Mouse (Mus musculus) ES-E14 (cell line): ENCODE measurements around the gene Ccdc191. TPM values are rescaled to one million over a fixed set of nuclear protein-coding genes. Genes with fewer than 3 reads are reported as not detected.

Source experiments
- DNase-seq: peaks from one replicate; pipeline ENCODE4 v3.0.0-alpha.2; 2013; ENCODE audit warnings: low read depth, low spot score
- H3K27ac ChIP-seq: 2 replicates; pipeline ENCODE4 v1.5.1; 2012; ENCODE audit warnings: low read depth, mild to moderate bottlenecking, low read length, moderate library complexity, mixed read lengths; ENCODE audit not compliant: poor library complexity, insufficient read depth, severe bottlenecking
- H3K36me3 ChIP-seq: 2 replicates; pipeline ENCODE4 v1.6.1; 2012; ENCODE audit warnings: mild to moderate bottlenecking, low read length, moderate library complexity, mixed read lengths; ENCODE audit not compliant: control insufficient read depth, poor library complexity, insufficient read depth, severe bottlenecking
- H3K4me1 ChIP-seq, 2 experiments: fragments of 150-350 bp in 1 of 2; sonication (generic) in 1 of 2; 2 replicates each; pipeline ENCODE4 v1.6.1; 2012; ENCODE audit warnings: low read length in 2 of 2, mild to moderate bottlenecking in 1 of 2, mixed read lengths in 1 of 2; ENCODE audit not compliant: control insufficient read depth in 2 of 2, insufficient read depth in 2 of 2, poor library complexity in 1 of 2
- H3K4me3 ChIP-seq, 2 experiments: fragments of 150-350 bp in 1 of 2; sonication (generic) in 1 of 2; 2 replicates each; pipeline ENCODE4 v1.5.1; 2012; ENCODE audit warnings: low read length in 2 of 2, low read depth in 1 of 2, mild to moderate bottlenecking in 1 of 2, mixed read lengths in 1 of 2; ENCODE audit not compliant: insufficient read depth in 1 of 2, poor library complexity in 1 of 2, severe bottlenecking in 1 of 2
- H3K9ac ChIP-seq: 2 replicates; pipeline ENCODE4 v1.6.1; 2012; ENCODE audit warnings: low read depth, mild to moderate bottlenecking, low read length, mixed read lengths; ENCODE audit not compliant: poor library complexity, insufficient read depth, severe bottlenecking
- H3K9me3 ChIP-seq: fragments of 150-350 bp; sonication (generic); 2 replicates; pipeline ENCODE4 v1.6.1; 2012; ENCODE audit warnings: low read depth, mild to moderate bottlenecking, low read length; ENCODE audit not compliant: control insufficient read depth, insufficient read depth
- CHD2 ChIP-seq: IDR thresholded peaks from 2 replicates; pipeline ENCODE4 v1.6.1; 2014; ENCODE audit warnings: mild to moderate bottlenecking, low read depth, low read length, inconsistent platforms
- HCFC1 ChIP-seq: IDR thresholded peaks from 2 replicates; pipeline ENCODE4 v1.6.1; 2012; ENCODE audit warnings: low read length, inconsistent platforms, borderline replicate concordance; ENCODE audit not compliant: insufficient read depth
- MAFK ChIP-seq: IDR thresholded peaks from 2 replicates; pipeline ENCODE4 v1.6.1; 2014; ENCODE audit warnings: mild to moderate bottlenecking, low read depth, low read length, inconsistent platforms; ENCODE audit not compliant: insufficient read depth
- ZC3H11A ChIP-seq: IDR thresholded peaks from 2 replicates; pipeline ENCODE4 v1.6.1; 2012; ENCODE audit warnings: low read depth, mild to moderate bottlenecking, inconsistent platforms, low read length, borderline replicate concordance
- ZNF384 ChIP-seq: IDR thresholded peaks from 2 replicates; pipeline ENCODE4 v1.6.1; 2012; ENCODE audit warnings: low read depth, low read length, inconsistent platforms
- in situ Hi-C, 2 experiments: fragments of 600-800 bp; cut with MboI; formaldehyde crosslinking; loops; one replicate each; pipeline ENCODE4 v1.15.1; 2025; ENCODE audit warnings: low sequenced_read_pairs in 2 of 2, inconsistent platforms in 1 of 2; ENCODE audit not compliant: unreplicated experiment in 2 of 2
- total RNA-seq: library from RNA; depleted of rRNA; stranded (reverse); fragments of 300-350 nt; gene quantifications from 2 replicates; pipeline ENCODE4 v1.2.3, GENCODE M21; 2012; rRNA removed

Ccdc191 gene
- total RNA-seq, 1 experiment, result 13.8 TPM

DNA sequence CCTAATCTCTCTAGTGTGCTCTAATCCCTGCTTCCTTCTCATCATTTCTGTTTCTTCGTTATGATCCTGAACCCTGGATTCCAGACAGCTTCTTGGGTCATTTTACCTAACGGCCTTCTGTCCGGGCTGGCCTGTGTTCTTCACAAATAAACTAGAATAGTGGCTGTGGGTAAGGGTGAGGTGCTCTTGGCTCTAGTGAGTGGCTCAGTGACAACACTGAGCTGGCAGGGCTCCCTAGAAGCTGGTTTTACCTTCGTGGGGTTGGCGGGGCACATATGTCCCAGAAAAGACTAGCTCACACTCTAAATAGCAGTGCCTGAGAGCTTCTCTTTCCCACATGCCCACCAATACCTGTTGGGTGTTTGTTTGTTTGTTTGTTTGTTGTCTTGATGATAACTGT lies 109.9 kb downstream of the Ccdc191 start:
- in situ Hi-C loops, result no loop called here
- Histone ChIP-seq H3K27ac (no peak overlapping the region), H3K9ac (no peak overlapping the region), H3K4me3 (no peak overlapping the region), H3K9me3 (no peaks in the 10 kb centered on the region), H3K4me1 (peaks cover 0 to 4% of the 10 kb centered on the region in 2 experiments; a peak in 1 of 4 replicates), H3K36me3 (no peaks in the 10 kb centered on the region)
- TF ChIP-seq CHD2 (no peak), MAFK (no peak), ZNF384 (no peak), HCFC1 (no peak), ZC3H11A (no peak)
- DNase-seq, result no peak

- H3K9me3 ChIP-seq, result no peaks in the 10 kb centered on the region
- peaks cover 0 to 4% of the 10 kb centered on the region in 2 experiments; a peak in 1 of 4 replicates for H3K4me1 ChIP-seq
- peak; percentile 36 for DNase-seq
- no peaks in the 10 kb centered on the region for H3K36me3 ChIP-seq
- TF ChIP-seq ZNF384 (no peak), HCFC1 (no peak), ZC3H11A (no peak), MAFK (no peak), CHD2 (no peak)
- H3K4me3 ChIP-seq, result no peak overlapping the region
- in situ Hi-C loops, result no loop called here
- H3K27ac ChIP-seq, result no peak overlapping the region
- no peak overlapping the region for H3K9ac ChIP-seq
These were observed 112.5 kb downstream of the Ccdc191 start for GRCm38 (mm10) chr16:44002086-44002485.

DNA sequence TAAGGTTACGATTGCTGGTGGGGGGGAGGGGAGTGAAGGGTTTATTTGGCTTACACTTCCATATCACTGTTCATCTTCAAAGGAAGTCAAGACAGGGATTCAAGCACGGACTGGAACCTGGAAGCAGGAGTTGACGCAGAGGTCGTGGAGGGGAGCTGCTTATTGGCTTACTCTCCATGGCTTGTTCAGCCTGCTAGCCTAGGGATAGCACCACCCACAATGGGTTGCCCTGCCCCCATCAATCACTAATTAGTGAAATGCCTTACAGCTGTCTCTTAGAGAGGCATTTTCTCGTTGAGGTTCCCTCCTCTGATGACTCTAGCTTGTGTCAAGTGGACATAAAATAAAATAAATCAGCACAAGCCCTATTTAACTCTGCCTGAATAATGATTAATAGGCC lies 121.4 kb downstream of the Ccdc191 start:
- no peaks in the 10 kb centered on the region for H3K36me3 ChIP-seq
- no peak overlapping the region for H3K4me3 ChIP-seq
- no peaks in the 10 kb centered on the region for H3K9me3 ChIP-seq
- H3K4me1 ChIP-seq, result no peaks in the 10 kb centered on the region
- no peak for TF ChIP-seq ZC3H11A
- TF ChIP-seq ZNF384, result no peak
- TF ChIP-seq CHD2, result no peak
- no peak for TF ChIP-seq MAFK
- TF ChIP-seq HCFC1, result no peak
- no peak overlapping the region for H3K9ac ChIP-seq
- no peak overlapping the region for H3K27ac ChIP-seq
- no peak for DNase-seq
- in situ Hi-C loops, result no loop called here

Other genes starting within 250 kb of the Ccdc191 start
- 0.40 TPM in 1 of 2 replicates, not detected in the other for gene Tigit, start 225.7 kb upstream of the Ccdc191 start, total RNA-seq
- 0.45 and 0.69 TPM in 2 replicates for gene Drd3, start 135.8 kb upstream of the Ccdc191 start, total RNA-seq
- gene Qtrt2, start 37.0 kb downstream of the Ccdc191 start, total RNA-seq, result 57.7 and 63.4 TPM in 2 replicates
- gene Zdhhc23, start 90.0 kb downstream of the Ccdc191 start, total RNA-seq, result 3.3 and 3.7 TPM in 2 replicates
- 0.53 and 0.94 TPM in 2 replicates for gene Gramd1c, start 173.5 kb downstream of the Ccdc191 start, total RNA-seq
- 67.9 and 82.8 TPM in 2 replicates for gene Atp6v1a, start 249.9 kb downstream of the Ccdc191 start, total RNA-seq